Mouse (Mus musculus) granulocyte monocyte progenitor cell, adult 5-6 weeks (primary cell): ENCODE results near the gene Ptprd. TPM values are rescaled to one million over a fixed set of nuclear protein-coding genes. Genes with fewer than 3 reads are reported as not detected.

Experiments used
- ATAC-seq: replicated peaks from 2 replicates; pipeline ENCODE4 v1.8.0; 2016; ENCODE audit warnings: mild to moderate bottlenecking, moderate TSS enrichment, inconsistent platforms; ENCODE audit not compliant: poor library complexity, severe bottlenecking
- total RNA-seq, 2 experiments: library from RNA; stranded (forward) in 1 of 2; stranded (reverse) in 1 of 2; fragments of 200-712, 200-1000 nt in 1 of 2; fragments of >200 nt in 1 of 2; fragmentation: Nextera tagmentation in 1 of 2; gene quantifications; 2 replicates each; pipeline ENCODE4 v1.2.3; 2014 to 2017

Ptprd gene
- total RNA-seq, 2 experiments from 2014 or later = not detected

DNA sequence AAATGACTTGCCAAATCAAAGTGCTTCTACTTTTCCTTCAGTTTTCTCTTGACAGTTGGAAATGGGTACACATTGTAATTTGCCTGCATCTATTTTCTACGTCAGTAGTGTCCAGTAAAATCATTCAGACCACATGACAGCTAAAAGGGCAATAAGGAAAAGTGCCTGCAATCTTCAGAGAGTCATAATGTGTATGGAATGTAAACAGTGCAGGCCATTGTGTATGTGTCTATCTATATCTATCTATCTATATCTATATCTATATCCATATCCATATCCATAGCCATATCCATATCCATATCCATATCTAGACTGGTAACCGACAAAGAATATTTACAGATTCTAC is 1786.6 kb downstream of the Ptprd start:
- no peak for ATAC-seq

- ATAC-seq = no peak
These were observed 1787.2 kb downstream of the Ptprd start for GRCm38 (mm10) chr4:76424324-76425229.

DNA sequence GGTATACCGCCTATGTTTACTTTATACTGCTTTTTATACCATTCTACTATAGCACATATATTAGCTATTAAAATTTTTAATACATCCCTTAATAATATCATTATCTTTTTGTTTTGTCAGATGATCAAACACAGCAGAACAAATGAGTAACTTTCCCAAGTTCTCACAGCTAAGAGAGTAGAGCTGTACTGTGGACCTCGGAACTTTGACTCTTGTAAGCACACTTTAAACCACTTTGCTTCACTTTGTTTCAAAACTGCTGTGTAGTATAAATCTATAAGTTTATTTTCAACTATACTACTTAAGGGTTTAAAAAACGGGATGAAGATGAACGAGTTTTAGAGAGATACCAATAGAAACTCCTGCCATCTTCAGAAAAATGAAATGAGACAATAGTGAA is 1789.6 kb downstream of the Ptprd start:
- no peak for ATAC-seq

- ATAC-seq = no peak
These were observed 1792.1 kb downstream of the Ptprd start for GRCm38 (mm10) chr4:76419641-76420040.

GRCm38 (mm10) chr4:76417676-76418075 is 1794.1 kb downstream of the Ptprd start:
- ATAC-seq = no peak

DNA sequence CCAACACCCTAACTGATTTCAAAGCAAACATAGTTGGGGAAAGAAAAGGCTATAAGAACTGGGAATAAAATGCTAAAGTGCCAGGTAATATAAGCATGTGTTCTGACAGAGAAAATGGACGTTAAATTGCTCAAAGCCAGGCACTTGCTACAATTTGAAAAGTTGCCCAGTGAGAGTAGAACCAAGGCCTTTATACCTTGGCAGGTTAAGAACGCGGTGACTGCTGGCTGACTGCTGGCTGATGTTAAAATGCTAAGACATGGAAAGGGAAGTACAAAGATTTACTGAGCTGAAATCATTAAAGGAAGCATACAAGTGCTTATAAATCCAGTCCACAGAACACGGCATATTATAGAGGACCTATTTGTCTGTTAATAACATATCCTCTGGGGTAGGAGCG is 1796.1 kb downstream of the Ptprd start:
- ATAC-seq = no peak

- no peak for ATAC-seq
These were observed 1797.2 kb downstream of the Ptprd start for GRCm38 (mm10) chr4:76414591-76414990.

GRCm38 (mm10) chr4:76410053-76410452 is 1801.7 kb downstream of the Ptprd start:
- no peak for ATAC-seq

DNA sequence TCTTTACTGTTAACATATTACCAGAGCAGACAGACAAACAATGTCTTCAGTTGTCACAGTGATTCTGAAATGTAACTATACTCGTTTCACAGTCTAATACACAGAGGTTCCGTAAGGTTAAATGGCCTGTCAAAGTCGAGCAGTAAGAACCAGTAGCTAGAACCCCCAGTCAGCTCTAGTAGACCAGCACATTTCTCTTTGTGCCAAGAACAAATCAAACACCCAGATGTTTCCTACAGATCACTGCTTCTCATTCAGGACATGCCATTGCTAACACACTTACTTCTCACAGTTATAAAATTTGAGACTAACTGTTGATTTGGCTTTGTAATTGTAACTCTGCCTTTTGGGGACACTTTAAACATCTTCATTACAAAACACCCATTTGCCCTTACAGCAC is 1802.6 kb downstream of the Ptprd start:
- ATAC-seq = no peak

GRCm38 (mm10) chr4:76405862-76406454 is 1805.8 kb downstream of the Ptprd start:
- ATAC-seq = no peak

DNA sequence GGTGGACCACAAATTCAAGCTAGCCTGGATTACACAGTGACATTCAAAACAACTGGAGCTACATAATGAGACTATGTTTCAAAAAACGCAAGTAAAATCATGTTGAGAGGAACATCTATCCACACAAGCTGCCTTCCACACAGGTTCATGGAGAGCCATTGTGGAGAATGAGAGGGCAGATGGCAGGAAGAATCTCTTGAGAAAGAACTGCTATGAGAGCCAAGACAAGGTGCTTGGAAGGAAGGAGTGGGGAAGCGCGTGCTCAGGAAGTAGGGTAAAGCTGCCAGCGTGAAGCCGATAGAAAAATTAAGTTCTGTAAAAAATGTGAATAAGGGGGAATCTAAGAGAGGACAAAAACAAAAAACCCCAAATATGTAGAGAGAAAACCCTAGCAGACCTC is 1808.5 kb downstream of the Ptprd start:
- no peak for ATAC-seq

- ATAC-seq = no peak
These were observed 1823.9 kb downstream of the Ptprd start for GRCm38 (mm10) chr4:76387887-76388286.

GRCm38 (mm10) chr4:76386978-76387824 is 1824.6 kb downstream of the Ptprd start:
- no peak for ATAC-seq

GRCm38 (mm10) chr4:76385818-76386217 is 1825.9 kb downstream of the Ptprd start:
- ATAC-seq = no peak

- no peak for ATAC-seq
These were observed 1831.3 kb downstream of the Ptprd start for GRCm38 (mm10) chr4:76380312-76380917.

GRCm38 (mm10) chr4:76370041-76370880 is 1841.5 kb downstream of the Ptprd start:
- no peak for ATAC-seq

DNA sequence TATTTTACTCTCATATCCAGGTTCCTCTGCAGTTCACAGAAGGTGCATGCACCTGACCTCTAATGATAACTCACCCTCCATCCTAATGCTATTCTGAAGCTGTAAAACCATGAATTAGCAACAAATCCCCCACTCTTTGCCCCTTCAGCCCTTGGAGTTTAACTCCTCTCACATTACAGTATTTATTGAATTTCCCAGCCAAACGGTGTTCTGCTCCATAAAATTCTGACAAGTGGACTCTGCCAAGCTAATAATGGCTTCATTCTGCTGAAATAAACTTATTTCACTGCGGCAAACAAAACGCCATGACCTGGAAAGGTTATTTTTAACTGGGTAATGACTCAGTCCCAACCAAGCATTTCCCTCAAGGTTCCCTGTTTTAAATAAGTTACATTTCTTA is 1842.7 kb downstream of the Ptprd start:
- ATAC-seq = no peak

DNA sequence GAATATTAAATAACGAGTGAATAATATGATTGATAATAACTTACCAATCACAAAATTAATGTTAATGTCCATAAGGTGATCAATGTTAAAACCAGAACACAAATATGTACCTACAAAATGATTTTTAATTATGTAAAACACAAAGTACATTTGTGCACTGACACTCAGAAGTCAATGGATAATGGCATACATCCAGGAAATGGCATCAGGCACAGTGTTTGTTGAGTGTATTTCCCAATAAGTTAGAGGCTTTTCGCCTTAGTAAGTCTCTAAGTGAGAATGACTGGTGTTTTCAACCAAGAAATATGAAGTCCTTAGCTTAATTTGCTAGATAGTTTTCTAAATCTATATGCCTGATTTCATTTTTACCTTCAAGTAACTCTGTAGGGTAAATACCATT is 1843.5 kb downstream of the Ptprd start:
- ATAC-seq = no peak

- no peak for ATAC-seq
These were observed 1844.5 kb downstream of the Ptprd start for GRCm38 (mm10) chr4:76367285-76367684.

DNA sequence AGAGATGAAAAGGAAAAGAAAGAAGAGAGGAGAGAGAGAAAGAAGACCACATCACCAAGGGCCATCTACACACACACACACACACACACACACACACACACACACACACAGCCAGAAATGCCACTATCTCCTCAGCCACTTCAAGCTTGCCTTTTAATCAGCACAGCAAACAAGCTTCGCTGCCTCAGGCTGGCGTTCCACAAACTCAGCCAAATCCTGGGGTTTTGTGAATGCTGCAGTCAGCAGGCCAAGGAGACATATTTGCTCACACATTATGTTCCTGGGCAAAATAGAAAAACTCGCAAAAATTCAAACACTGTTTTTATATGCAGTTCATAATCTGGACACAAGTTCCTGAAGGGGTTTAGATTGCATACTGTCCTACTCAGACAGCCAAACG is 1845.9 kb downstream of the Ptprd start:
- no peak for ATAC-seq
